Mouse (Mus musculus): ENCODE data around the gene Rnf214. TPM values are rescaled to one million over a fixed set of nuclear protein-coding genes. Genes with fewer than 3 reads are reported as not detected.

Rnf214 gene
- polyA plus RNA-seq, 1 experiment from 2014 or later = 37.3 TPM

DNA sequence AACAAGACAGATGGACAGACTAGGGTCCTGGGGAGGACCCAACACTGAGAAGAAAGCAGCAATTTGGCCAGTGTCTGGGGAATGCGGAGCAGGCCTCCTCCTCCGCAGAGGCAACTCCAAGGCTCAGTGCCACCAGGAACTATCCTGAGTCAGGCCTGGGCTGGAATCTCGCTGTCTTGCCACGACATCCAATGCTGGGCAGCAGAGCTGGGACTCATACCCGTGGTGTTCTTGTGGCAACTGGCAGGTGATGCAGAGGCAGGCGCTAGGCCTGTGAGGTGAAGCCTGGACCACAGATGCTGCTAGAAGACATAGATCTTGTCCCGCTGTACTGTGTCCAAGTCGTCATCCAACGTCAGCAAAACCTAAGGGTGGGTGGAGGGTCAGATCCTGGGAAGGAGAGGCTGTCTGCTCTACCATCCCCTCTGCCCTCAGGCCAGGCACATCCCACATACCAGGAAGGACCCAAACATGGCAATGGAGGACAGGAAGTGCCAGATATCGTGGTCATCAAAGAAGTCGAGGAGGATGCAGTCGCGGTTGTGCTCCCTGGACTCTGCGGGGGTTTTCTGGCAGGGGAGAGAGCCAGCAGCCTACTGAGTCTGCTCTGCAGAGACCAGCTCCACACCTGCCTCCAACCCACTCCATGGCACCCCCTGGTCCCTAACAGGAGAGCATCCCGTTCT is 32.4 kb upstream of the Rnf214 start:
- Histone ChIP-seq H3K27me3 (replicated peaks; ENCODE audit: control insufficient read depth, insufficient read depth, low read length) (peaks cover 2% of the 10 kb centered on the region; the same call in 1 of the 2 replicates), H3K4me1 (replicated peaks; ENCODE audit: control insufficient read depth, insufficient read depth, low read length) (peaks cover 19% of the 10 kb centered on the region), H3K4me2 (no peak overlapping the region), H3K36me3 (ENCODE audit: control insufficient read depth, insufficient read depth, low read length) (peaks cover 32% of the 10 kb centered on the region), H3K9ac (ENCODE audit: low read depth, low read length) (no peak overlapping the region), H3K9me3 (ENCODE audit: control insufficient read depth, low read length) (no peaks in the 10 kb centered on the region), H3K27ac (ENCODE audit: low read depth, low read length) (no peak overlapping the region), H3K4me3 (ENCODE audit: low read depth, low read length) (no peak overlapping the region)
- WGBS = 81% methylated on average over 15 of the region's 15 CpGs
- no peak for DNase-seq (ENCODE audit: low spot score)
- ATAC-seq (replicated peaks; ENCODE audit: low FRiP score) = no peak

DNA sequence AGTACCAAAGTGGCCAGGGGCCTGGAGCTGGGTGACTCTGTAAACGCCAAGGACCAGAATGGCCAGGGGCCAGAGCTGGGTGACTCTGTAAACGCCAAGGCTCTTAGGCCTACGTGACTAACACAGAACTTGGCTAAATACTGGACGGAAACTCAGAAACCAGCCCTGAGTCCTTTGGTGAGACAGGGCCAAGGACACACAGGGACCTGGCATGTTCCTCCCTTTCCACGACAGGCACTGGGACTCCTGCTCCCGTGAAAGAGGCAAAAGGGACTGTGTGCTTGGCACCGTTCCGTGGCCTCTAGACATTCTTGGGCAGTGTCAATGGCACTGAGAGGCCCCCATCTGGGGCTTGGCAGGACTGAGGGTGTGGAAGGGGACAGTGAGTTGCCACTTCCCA is 31.4 kb upstream of the Rnf214 start:
- no peak overlapping the region for H3K27ac ChIP-seq (ENCODE audit: low read depth, low read length)
- no peak overlapping the region for H3K4me2 ChIP-seq
- H3K9me3 ChIP-seq (ENCODE audit: control insufficient read depth, low read length) = no peaks in the 10 kb centered on the region
- DNase-seq (ENCODE audit: low spot score) = no peak
- ATAC-seq (replicated peaks; ENCODE audit: low FRiP score) = no peak
- H3K36me3 ChIP-seq (ENCODE audit: control insufficient read depth, insufficient read depth, low read length) = peaks cover 30% of the 10 kb centered on the region
- WGBS = 93% methylated on average over 8 of the region's 8 CpGs
- H3K4me1 ChIP-seq (replicated peaks; ENCODE audit: control insufficient read depth, insufficient read depth, low read length) = peaks cover 16% of the 10 kb centered on the region
- no peak overlapping the region for H3K9ac ChIP-seq (ENCODE audit: low read depth, low read length)
- no peak overlapping the region for H3K4me3 ChIP-seq (ENCODE audit: low read depth, low read length)
- H3K27me3 ChIP-seq (replicated peaks; ENCODE audit: control insufficient read depth, insufficient read depth, low read length) = peaks cover 2% of the 10 kb centered on the region; the same call in 1 of the 2 replicates

DNA sequence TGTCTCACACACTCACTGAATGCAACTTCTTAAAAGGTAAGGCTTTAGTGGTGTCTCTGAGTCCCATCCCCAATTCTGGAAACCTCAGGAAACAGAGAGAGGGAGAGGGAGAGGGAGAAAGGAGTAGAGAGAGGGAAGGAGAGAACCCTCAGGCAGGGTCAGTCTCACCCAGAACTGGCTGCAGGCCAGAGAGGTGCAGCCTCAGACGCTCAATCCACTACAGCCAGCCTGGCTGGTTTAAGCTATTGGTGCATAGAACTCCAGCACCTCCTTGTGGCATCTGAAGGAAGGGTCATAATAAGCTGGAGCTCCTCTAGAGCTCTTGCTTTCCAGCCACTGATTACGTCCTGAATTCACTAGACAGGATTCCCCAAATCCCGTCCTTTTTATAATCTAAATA is 30.2 kb upstream of the Rnf214 start:
- Histone ChIP-seq H3K4me1 (replicated peaks; ENCODE audit: control insufficient read depth, insufficient read depth, low read length) (peaks cover 6% of the 10 kb centered on the region), H3K9me3 (ENCODE audit: control insufficient read depth, low read length) (no peaks in the 10 kb centered on the region), H3K9ac (ENCODE audit: low read depth, low read length) (no peak overlapping the region), H3K36me3 (ENCODE audit: control insufficient read depth, insufficient read depth, low read length) (peaks cover 19% of the 10 kb centered on the region), H3K4me2 (no peak overlapping the region), H3K27me3 (replicated peaks; ENCODE audit: control insufficient read depth, insufficient read depth, low read length) (peaks cover 2% of the 10 kb centered on the region; the same call in 1 of the 2 replicates), H3K27ac (ENCODE audit: low read depth, low read length) (no peak overlapping the region), H3K4me3 (ENCODE audit: low read depth, low read length) (no peak overlapping the region)
- 23% methylated on average over 3 of the region's 3 CpGs for WGBS
- ATAC-seq (replicated peaks; ENCODE audit: low FRiP score) = peak; percentile 51
- peak; percentile 51 for DNase-seq (ENCODE audit: low spot score)

DNA sequence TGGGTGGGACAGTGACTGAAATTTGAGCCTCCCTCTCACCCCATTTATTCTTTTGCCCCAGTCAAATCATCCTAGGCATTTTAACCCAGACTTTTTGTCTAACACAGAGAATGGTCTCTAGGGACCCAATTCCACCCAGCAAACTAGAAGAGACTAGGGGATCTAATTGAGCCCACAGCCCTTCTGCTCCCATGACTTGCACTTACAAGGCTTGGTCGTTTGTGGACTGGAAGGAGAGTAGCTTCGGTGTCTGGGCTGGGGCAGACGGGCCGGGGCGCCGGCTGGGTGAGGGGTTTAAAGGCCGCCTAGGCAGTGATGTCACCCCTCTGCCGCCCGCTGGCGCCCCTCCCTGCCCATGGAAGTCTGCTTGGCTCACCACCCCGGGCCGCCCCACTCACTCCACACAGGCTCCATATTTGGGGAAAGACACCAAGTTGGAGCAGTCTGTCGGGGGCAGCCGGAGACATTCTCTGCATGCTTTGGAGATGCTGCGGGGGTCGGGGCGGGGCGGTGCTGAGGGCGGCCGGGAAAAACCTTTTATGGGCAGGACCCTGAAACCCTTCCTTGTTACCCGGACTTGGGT is 29.0 kb upstream of the Rnf214 start, which contains the start of gene Tagln:
Gene Tagln (minus strand): TSS at position 431 of the 583 bp plus-strand sequence.
- peaks cover 18% of the 10 kb centered on the region for H3K36me3 ChIP-seq (ENCODE audit: control insufficient read depth, insufficient read depth, low read length)
- WGBS = 17% methylated on average over 21 of the region's 21 CpGs
- H3K9me3 ChIP-seq (ENCODE audit: control insufficient read depth, low read length) = no peaks in the 10 kb centered on the region
- DNase-seq (ENCODE audit: low spot score) = no peak
- H3K9ac ChIP-seq (ENCODE audit: low read depth, low read length) = no peak within 1 kb of the TSS
- peak within 1 kb of the TSS; percentile 18; the same call in 1 of the 2 replicates for H3K4me3 ChIP-seq (ENCODE audit: low read depth, low read length)
- no peak for ATAC-seq (replicated peaks; ENCODE audit: low FRiP score)
- no peaks in the 10 kb centered on the region for H3K4me1 ChIP-seq (replicated peaks; ENCODE audit: control insufficient read depth, insufficient read depth, low read length)
- H3K27me3 ChIP-seq (replicated peaks; ENCODE audit: control insufficient read depth, insufficient read depth, low read length) = peaks cover 2% of the 10 kb centered on the region; the same call in 1 of the 2 replicates
- peak within 1 kb of the TSS; percentile 52 for H3K4me2 ChIP-seq
- H3K27ac ChIP-seq (ENCODE audit: low read depth, low read length) = no peak within 1 kb of the TSS

DNA sequence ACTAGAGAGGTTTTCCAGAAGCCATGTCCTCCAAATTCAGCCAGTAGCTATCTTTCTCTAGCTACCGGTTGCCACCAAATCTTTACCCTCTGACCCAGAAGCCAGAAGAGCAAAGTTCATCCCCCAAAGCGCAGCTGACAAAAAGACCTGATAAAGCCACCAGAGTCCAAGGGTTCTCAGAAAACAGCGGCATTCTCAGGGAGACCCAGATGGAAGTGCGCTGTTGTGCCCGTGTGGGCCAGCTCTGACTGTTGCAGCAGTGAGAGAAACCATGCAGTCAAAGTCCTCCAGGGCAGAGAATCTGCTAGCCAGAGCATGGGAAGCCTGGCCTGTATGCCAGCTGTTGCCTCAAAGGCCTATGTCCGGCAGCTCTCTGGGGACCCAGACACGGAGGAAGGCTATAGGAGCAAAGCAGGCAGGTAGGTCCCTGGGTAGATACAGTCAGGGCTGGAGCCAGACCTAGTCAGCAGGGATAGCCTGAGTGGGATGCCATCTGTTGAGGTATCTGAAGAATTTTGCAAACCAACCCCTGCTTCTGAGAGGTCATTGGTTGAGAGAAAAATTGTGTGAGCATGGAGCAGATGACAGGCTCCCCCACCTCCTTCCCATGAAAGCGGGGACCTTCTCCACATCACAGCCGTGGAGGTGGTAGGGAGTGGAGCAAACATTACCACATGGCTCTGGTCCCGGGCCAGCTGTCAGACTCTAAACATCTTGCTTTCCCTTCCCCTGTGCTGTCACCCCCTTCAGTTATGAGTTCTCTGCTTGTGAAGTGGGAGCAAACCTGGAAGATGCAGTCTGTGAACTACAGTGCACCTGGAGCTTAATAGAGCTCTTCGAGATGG is 26.1 kb upstream of the Rnf214 start:
- no peaks in the 10 kb centered on the region for H3K4me1 ChIP-seq (replicated peaks; ENCODE audit: control insufficient read depth, insufficient read depth, low read length)
- WGBS = 64% methylated on average over 11 of the region's 11 CpGs
- peak overlapping the region; percentile 28; the same call in 1 of the 2 replicates for H3K4me2 ChIP-seq
- H3K9ac ChIP-seq (ENCODE audit: low read depth, low read length) = no peak overlapping the region; the same call in 1 of the 2 replicates
- peaks cover 2% of the 10 kb centered on the region; the same call in 1 of the 2 replicates for H3K27me3 ChIP-seq (replicated peaks; ENCODE audit: control insufficient read depth, insufficient read depth, low read length)
- H3K36me3 ChIP-seq (ENCODE audit: control insufficient read depth, insufficient read depth, low read length) = peaks cover 14% of the 10 kb centered on the region; the same call in 1 of the 2 replicates
- H3K4me3 ChIP-seq (ENCODE audit: low read depth, low read length) = no peak overlapping the region
- DNase-seq (ENCODE audit: low spot score) (no peak), ATAC-seq (replicated peaks; ENCODE audit: low FRiP score) (no peak)
- H3K27ac ChIP-seq (ENCODE audit: low read depth, low read length) = peak overlapping the region; percentile 40
- H3K9me3 ChIP-seq (ENCODE audit: control insufficient read depth, low read length) = no peaks in the 10 kb centered on the region

DNA sequence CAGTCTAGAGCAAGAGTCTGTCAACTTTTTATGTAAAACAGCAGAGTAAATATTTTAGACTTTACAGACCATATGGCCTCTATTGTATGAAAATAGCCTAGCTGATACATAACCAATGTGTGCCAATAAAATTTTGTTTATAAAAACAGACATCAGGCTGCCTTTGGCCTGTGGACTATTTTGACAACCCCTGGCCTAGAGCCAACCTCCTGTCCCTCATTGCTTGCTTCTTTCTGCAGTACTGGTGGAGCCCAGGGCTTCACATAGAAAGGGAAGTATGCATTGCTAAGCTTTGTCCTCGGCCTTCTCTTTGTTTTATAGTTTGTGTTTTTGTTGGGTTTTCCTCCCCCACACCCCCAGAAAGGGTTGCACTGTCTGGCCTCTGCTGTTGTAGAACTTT is 25.2 kb upstream of the Rnf214 start:
- WGBS = 68% methylated on average over 1 of the region's 1 CpGs
- no peak overlapping the region for H3K9ac ChIP-seq (ENCODE audit: low read depth, low read length)
- H3K27ac ChIP-seq (ENCODE audit: low read depth, low read length) = peak overlapping the region; percentile 40
- ATAC-seq (replicated peaks; ENCODE audit: low FRiP score) = no peak
- no peak overlapping the region for H3K4me3 ChIP-seq (ENCODE audit: low read depth, low read length)
- no peaks in the 10 kb centered on the region for H3K4me1 ChIP-seq (replicated peaks; ENCODE audit: control insufficient read depth, insufficient read depth, low read length)
- peaks cover 2% of the 10 kb centered on the region; the same call in 1 of the 2 replicates for H3K27me3 ChIP-seq (replicated peaks; ENCODE audit: control insufficient read depth, insufficient read depth, low read length)
- no peak overlapping the region for H3K4me2 ChIP-seq
- H3K9me3 ChIP-seq (ENCODE audit: control insufficient read depth, low read length) = no peaks in the 10 kb centered on the region
- H3K36me3 ChIP-seq (ENCODE audit: control insufficient read depth, insufficient read depth, low read length) = peaks cover 20% of the 10 kb centered on the region; the same call in 1 of the 2 replicates
- DNase-seq (ENCODE audit: low spot score) = no peak

DNA sequence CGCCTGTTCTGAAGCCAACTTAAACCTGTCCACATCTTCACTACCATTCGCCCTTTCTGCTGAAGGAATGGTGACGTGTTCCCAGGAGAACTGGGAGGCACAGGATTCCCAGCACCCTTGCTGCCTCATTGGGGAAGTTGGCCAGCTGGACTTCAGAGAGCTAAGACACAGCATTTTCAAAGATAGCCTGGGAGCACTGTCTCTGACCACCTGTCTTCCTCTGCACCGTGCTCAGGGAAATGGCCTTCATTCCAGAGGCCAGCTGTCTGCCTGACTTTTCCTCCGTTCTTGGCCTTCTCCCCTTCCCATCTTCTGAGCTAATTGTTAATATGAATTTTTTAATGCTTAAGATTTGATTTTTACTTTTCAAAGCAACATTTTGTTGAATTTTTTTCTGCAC is 22.6 kb upstream of the Rnf214 start:
- WGBS = 84% methylated on average over 5 of the region's 5 CpGs
- no peak for ATAC-seq (replicated peaks; ENCODE audit: low FRiP score)
- Histone ChIP-seq H3K4me3 (ENCODE audit: low read depth, low read length) (no peak overlapping the region), H3K27ac (ENCODE audit: low read depth, low read length) (no peak overlapping the region), H3K36me3 (ENCODE audit: control insufficient read depth, insufficient read depth, low read length) (peaks cover 26% of the 10 kb centered on the region; the same call in 1 of the 2 replicates), H3K9me3 (ENCODE audit: control insufficient read depth, low read length) (no peaks in the 10 kb centered on the region), H3K4me2 (no peak overlapping the region), H3K9ac (ENCODE audit: low read depth, low read length) (no peak overlapping the region), H3K27me3 (replicated peaks; ENCODE audit: control insufficient read depth, insufficient read depth, low read length) (no peaks in the 10 kb centered on the region), H3K4me1 (replicated peaks; ENCODE audit: control insufficient read depth, insufficient read depth, low read length) (no peaks in the 10 kb centered on the region)
- no peak for DNase-seq (ENCODE audit: low spot score)

DNA sequence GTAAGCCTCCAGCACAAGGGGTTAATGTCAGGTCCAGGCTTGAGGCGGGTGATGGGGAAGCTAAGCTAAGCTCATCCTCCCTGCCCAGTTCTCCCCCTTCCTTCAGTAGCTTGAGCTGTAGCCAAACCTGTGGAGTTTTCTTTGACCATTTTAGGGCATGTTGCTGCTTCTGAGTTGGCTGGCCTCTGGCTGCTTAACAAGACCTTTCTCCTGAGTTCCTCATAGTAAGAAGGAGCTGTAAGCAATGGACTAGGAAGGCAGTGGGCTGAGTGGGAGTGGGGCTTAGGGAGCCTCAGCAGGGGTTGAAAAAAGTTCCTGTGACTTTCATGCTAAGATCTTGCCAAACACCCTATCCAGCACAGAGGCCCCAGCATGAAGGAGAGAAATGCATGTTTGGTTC is 13.2 kb upstream of the Rnf214 start:
- WGBS = 65% methylated on average over 1 of the region's 1 CpGs
- H3K36me3 ChIP-seq (ENCODE audit: control insufficient read depth, insufficient read depth, low read length) = peaks cover 10% of the 10 kb centered on the region
- no peak overlapping the region for H3K9ac ChIP-seq (ENCODE audit: low read depth, low read length)
- no peak overlapping the region for H3K27ac ChIP-seq (ENCODE audit: low read depth, low read length)
- H3K9me3 ChIP-seq (ENCODE audit: control insufficient read depth, low read length) = no peaks in the 10 kb centered on the region
- no peaks in the 10 kb centered on the region for H3K27me3 ChIP-seq (replicated peaks; ENCODE audit: control insufficient read depth, insufficient read depth, low read length)
- no peak overlapping the region for H3K4me3 ChIP-seq (ENCODE audit: low read depth, low read length)
- no peaks in the 10 kb centered on the region for H3K4me1 ChIP-seq (replicated peaks; ENCODE audit: control insufficient read depth, insufficient read depth, low read length)
- no peak for DNase-seq (ENCODE audit: low spot score)
- H3K4me2 ChIP-seq = no peak overlapping the region
- ATAC-seq (replicated peaks; ENCODE audit: low FRiP score) = no peak
